Mouse (Mus musculus) adrenal gland, postnatal 25 days (tissue): ENCODE measurements around the gene Arrb2. TPM values are rescaled to one million over a fixed set of nuclear protein-coding genes. Genes with fewer than 3 reads are reported as not detected.

Source experiments
- microRNA-seq, 2 experiments: library from miRNA; unstranded; fragments of <30 nt; microRNA quantifications; one replicate each; pipeline ENCODE4 v1.2.0; 2021
- total RNA-seq: library from RNA; stranded (reverse); gene quantifications from 2 replicates; pipeline ENCODE4 v1.2.3, GENCODE M21; 2021

Gene Arrb2
- total RNA-seq, 1 experiment from 2014 or later = 29.9 TPM

Small RNA genes within 50 kb of the gene (microRNA-seq; reads per million reads assigned to microRNA genes)
- 0.36 to 1.7 reads per million in 2 experiments for gene Mir7115

Other genes with a start within 250 kb of the Arrb2 start
- gene Slc16a11, start 219.9 kb upstream of the Arrb2 start, total RNA-seq = 2.4 TPM in 1 of 2 replicates, not detected in the other
- 3.7 and 4.9 TPM in 2 replicates for gene Slc16a13, start 211.6 kb upstream of the Arrb2 start, total RNA-seq
- 12.2 and 20.5 TPM in 2 replicates for gene Bcl6b, start 202.8 kb upstream of the Arrb2 start, total RNA-seq
- gene 0610010K14Rik, start 194.7 kb upstream of the Arrb2 start, total RNA-seq = 45.8 and 59.1 TPM in 2 replicates
- gene Gm21988, start 192.8 kb upstream of the Arrb2 start, total RNA-seq = 7.1 and 7.2 TPM in 2 replicates
- gene Rnasek, start 192.8 kb upstream of the Arrb2 start, total RNA-seq = 271 and 305 TPM in 2 replicates
- 1.5 and 1.8 TPM in 2 replicates for gene Alox12, start 177.3 kb upstream of the Arrb2 start, total RNA-seq
- not detected in 2 replicates for gene Alox12e, start 110.0 kb upstream of the Arrb2 start, total RNA-seq
- 2.1 and 2.7 TPM in 2 replicates for gene Alox15, start 80.6 kb upstream of the Arrb2 start, total RNA-seq
- gene Pelp1, start 22.6 kb upstream of the Arrb2 start, total RNA-seq = 23.3 and 26.7 TPM in 2 replicates
- 23.0 and 25.4 TPM in 2 replicates for gene Med11, start 19.3 kb downstream of the Arrb2 start, total RNA-seq
- gene Zmynd15, start 26.8 kb downstream of the Arrb2 start, total RNA-seq = 1.5 and 1.8 TPM in 2 replicates
- 5.5 and 7.1 TPM in 2 replicates for gene Cxcl16, start 27.3 kb downstream of the Arrb2 start, total RNA-seq
- not detected in 2 replicates for gene Tm4sf5, start 72.6 kb downstream of the Arrb2 start, total RNA-seq
- gene Vmo1, start 82.0 kb downstream of the Arrb2 start, total RNA-seq = not detected in 2 replicates
- 1.2 TPM in 1 of 2 replicates, not detected in the other for gene Gltpd2, start 86.6 kb downstream of the Arrb2 start, total RNA-seq
- 254 and 270 TPM in 2 replicates for gene Psmb6, start 92.7 kb downstream of the Arrb2 start, total RNA-seq
- not detected in 2 replicates for gene Gm40193, start 100.3 kb downstream of the Arrb2 start, total RNA-seq
- 8.7 and 14.5 TPM in 2 replicates for gene Pld2, start 107.4 kb downstream of the Arrb2 start, total RNA-seq
- gene Mink1, start 130.2 kb downstream of the Arrb2 start, total RNA-seq = 45.7 and 58.9 TPM in 2 replicates
- not detected in 2 replicates for gene 4930544D05Rik, start 183.2 kb downstream of the Arrb2 start, total RNA-seq
- gene Chrne, start 186.6 kb downstream of the Arrb2 start, total RNA-seq = not detected in 2 replicates
- gene Gp1ba, start 206.5 kb downstream of the Arrb2 start, total RNA-seq = not detected in 2 replicates
- gene Rnf167, start 214.6 kb downstream of the Arrb2 start, total RNA-seq = 92.7 and 106 TPM in 2 replicates
- gene Slc25a11, start 214.8 kb downstream of the Arrb2 start, total RNA-seq = 122 and 146 TPM in 2 replicates
- gene Pfn1, start 222.0 kb downstream of the Arrb2 start, total RNA-seq = 922 and 959 TPM in 2 replicates
- 17.9 and 28.3 TPM in 2 replicates for gene Eno3, start 224.6 kb downstream of the Arrb2 start, total RNA-seq
- gene Spag7, start 236.8 kb downstream of the Arrb2 start, total RNA-seq = 88.3 and 97.4 TPM in 2 replicates